Mouse (Mus musculus): ENCODE measurements around the gene Rpp14. TPM values are rescaled to one million over a fixed set of nuclear protein-coding genes. Genes with fewer than 3 reads are reported as not detected.
"Not testable (repeated sequence)": the region's sequence is repeated elsewhere in the genome, so short reads cannot be mapped to it uniquely, and the experiment has no call there.

Gene Rpp14
- polyA plus RNA-seq, 1 experiment from 2014 or later: 19.3 TPM

GRCm38 (mm10) chr14:8114756-8115155 lies 34.6 kb downstream of the Rpp14 start:
- H3K27ac ChIP-seq (ENCODE audit: low read depth): peak overlapping the region; percentile 69

GRCm38 (mm10) chr14:8115772-8116171 lies 35.6 kb downstream of the Rpp14 start:
- TF ChIP-seq CTCF (IDR thresholded peaks at IDR 0.05; ENCODE audit: low read depth) (no peak), EP300 (IDR thresholded peaks at IDR 0.05; ENCODE audit: low read depth) (no peak)
- Histone ChIP-seq H3K36me3 (replicated peaks; ENCODE audit: insufficient read depth, low read length) (no peaks in the 10 kb centered on the region; the same call in 1 of the 2 replicates), H3K4me3 (ENCODE audit: low read depth, low read length) (no peak overlapping the region), H3K4me2 (ENCODE audit: low read depth, low read length) (no peak overlapping the region), H3K9ac (replicated peaks) (no peak overlapping the region), H3K4me1 (ENCODE audit: insufficient read depth) (peaks cover 8% of the 10 kb centered on the region), H3K27ac (ENCODE audit: low read depth) (peak overlapping the region; percentile 69; the same call in 1 of the 2 replicates), H3K9me3 (ENCODE audit: low read length) (no peaks in the 10 kb centered on the region), H3K27me3 (ENCODE audit: insufficient read depth, low read length) (no peaks in the 10 kb centered on the region)
- ATAC-seq (no peak), DNase-seq (no peak)
- 58% methylated on average over 4 of the region's 4 CpGs for WGBS (ENCODE audit: insufficient replicate concordance)

More at GRCm38 (mm10) chr14:8114756-8115155, 34.6 kb downstream of the Rpp14 start:
- Histone ChIP-seq H3K36me3 (replicated peaks; ENCODE audit: insufficient read depth, low read length) (no peaks in the 10 kb centered on the region; the same call in 1 of the 2 replicates), H3K4me2 (ENCODE audit: low read depth, low read length) (no peak overlapping the region), H3K4me3 (ENCODE audit: low read depth, low read length) (no peak overlapping the region), H3K27me3 (ENCODE audit: insufficient read depth, low read length) (no peaks in the 10 kb centered on the region), H3K4me1 (ENCODE audit: insufficient read depth) (peaks cover 8% of the 10 kb centered on the region), H3K9ac (replicated peaks) (no peak overlapping the region), H3K9me3 (ENCODE audit: low read length) (no peaks in the 10 kb centered on the region)
- ATAC-seq (no peak), DNase-seq (no peak)
- 63% methylated on average over 1 of the region's 1 CpGs for WGBS (ENCODE audit: insufficient replicate concordance)
- TF ChIP-seq CTCF (IDR thresholded peaks at IDR 0.05; ENCODE audit: low read depth): no peak

- Histone ChIP-seq H3K9ac (replicated peaks) (no peak overlapping the region), H3K27ac (ENCODE audit: low read depth) (no peak overlapping the region), H3K4me3 (ENCODE audit: low read depth, low read length) (no peak overlapping the region), H3K4me2 (ENCODE audit: low read depth, low read length) (no peak overlapping the region), H3K9me3 (ENCODE audit: low read length) (no peaks in the 10 kb centered on the region), H3K36me3 (replicated peaks; ENCODE audit: insufficient read depth, low read length) (peaks cover 8% of the 10 kb centered on the region), H3K4me1 (ENCODE audit: insufficient read depth) (peaks cover 5% of the 10 kb centered on the region; the same call in 1 of the 2 replicates), H3K27me3 (ENCODE audit: insufficient read depth, low read length) (no peaks in the 10 kb centered on the region)
- 70% methylated on average over 2 of the region's 2 CpGs for WGBS (ENCODE audit: insufficient replicate concordance)
- ATAC-seq (no peak), DNase-seq (no peak)
- TF ChIP-seq EP300 (IDR thresholded peaks at IDR 0.05; ENCODE audit: low read depth) (no peak), CTCF (IDR thresholded peaks at IDR 0.05; ENCODE audit: low read depth) (no peak)
Observed at GRCm38 (mm10) chr14:8117371-8117770, 37.2 kb downstream of the Rpp14 start.

GRCm38 (mm10) chr14:8119454-8119853 lies 39.3 kb downstream of the Rpp14 start:
- no peak overlapping the region for H3K27ac ChIP-seq (ENCODE audit: low read depth)
- DNase-seq (no peak), ATAC-seq (no peak)
- H3K4me3 ChIP-seq (ENCODE audit: low read depth, low read length): no peak overlapping the region
- no peaks in the 10 kb centered on the region for H3K9me3 ChIP-seq (ENCODE audit: low read length)
- peaks cover 21% of the 10 kb centered on the region for H3K36me3 ChIP-seq (replicated peaks; ENCODE audit: insufficient read depth, low read length)
- H3K4me1 ChIP-seq (ENCODE audit: insufficient read depth): peaks cover 2% of the 10 kb centered on the region; the same call in 1 of the 2 replicates
- H3K27me3 ChIP-seq (ENCODE audit: insufficient read depth, low read length): no peaks in the 10 kb centered on the region
- WGBS (ENCODE audit: insufficient replicate concordance): 75% methylated on average over 5 of the region's 5 CpGs
- no peak overlapping the region for H3K9ac ChIP-seq (replicated peaks)
- TF ChIP-seq EP300 (IDR thresholded peaks at IDR 0.05; ENCODE audit: low read depth): no peak
- no peak for TF ChIP-seq CTCF (IDR thresholded peaks at IDR 0.05; ENCODE audit: low read depth)
- H3K4me2 ChIP-seq (ENCODE audit: low read depth, low read length): no peak overlapping the region

- Histone ChIP-seq H3K4me3 (ENCODE audit: low read depth, low read length) (no peak overlapping the region), H3K4me1 (ENCODE audit: insufficient read depth) (peaks cover 2% of the 10 kb centered on the region; the same call in 1 of the 2 replicates), H3K9ac (replicated peaks) (no peak overlapping the region), H3K27me3 (ENCODE audit: insufficient read depth, low read length) (no peaks in the 10 kb centered on the region), H3K36me3 (replicated peaks; ENCODE audit: insufficient read depth, low read length) (peaks cover 25% of the 10 kb centered on the region), H3K4me2 (ENCODE audit: low read depth, low read length) (no peak overlapping the region), H3K27ac (ENCODE audit: low read depth) (no peak overlapping the region), H3K9me3 (ENCODE audit: low read length) (no peaks in the 10 kb centered on the region)
- no peak for DNase-seq
- TF ChIP-seq CTCF (IDR thresholded peaks at IDR 0.05; ENCODE audit: low read depth) (no peak), EP300 (IDR thresholded peaks at IDR 0.05; ENCODE audit: low read depth) (no peak)
- no peak for ATAC-seq
- 54% methylated on average over 3 of the region's 3 CpGs for WGBS (ENCODE audit: insufficient replicate concordance)
Observed at GRCm38 (mm10) chr14:8119904-8120303, 39.7 kb downstream of the Rpp14 start.

GRCm38 (mm10) chr14:8123141-8123540 lies 43.0 kb downstream of the Rpp14 start:
- ATAC-seq: no peak
- no peak overlapping the region for H3K9ac ChIP-seq (replicated peaks)

GRCm38 (mm10) chr14:8123611-8124010 lies 43.4 kb downstream of the Rpp14 start:
- H3K4me3 ChIP-seq (ENCODE audit: low read depth, low read length); ATAC-seq; H3K27me3 ChIP-seq (ENCODE audit: insufficient read depth, low read length); DNase-seq; H3K27ac ChIP-seq (ENCODE audit: low read depth); H3K9me3 ChIP-seq (ENCODE audit: low read length); H3K9ac ChIP-seq (replicated peaks); H3K4me2 ChIP-seq (ENCODE audit: low read depth, low read length); H3K4me1 ChIP-seq (ENCODE audit: insufficient read depth): not testable (repeated sequence)
- peaks cover 29% of the 10 kb centered on the region for H3K36me3 ChIP-seq (replicated peaks; ENCODE audit: insufficient read depth, low read length)
- 84% methylated on average over 10 of the region's 10 CpGs for WGBS (ENCODE audit: insufficient replicate concordance)

More at GRCm38 (mm10) chr14:8123141-8123540, 43.0 kb downstream of the Rpp14 start:
- Histone ChIP-seq H3K27ac (ENCODE audit: low read depth) (no peak overlapping the region), H3K9me3 (ENCODE audit: low read length) (no peaks in the 10 kb centered on the region), H3K27me3 (ENCODE audit: insufficient read depth, low read length) (no peaks in the 10 kb centered on the region), H3K36me3 (replicated peaks; ENCODE audit: insufficient read depth, low read length) (peaks cover 29% of the 10 kb centered on the region), H3K4me3 (ENCODE audit: low read depth, low read length) (no peak overlapping the region), H3K4me1 (ENCODE audit: insufficient read depth) (no peaks in the 10 kb centered on the region), H3K4me2 (ENCODE audit: low read depth, low read length) (no peak overlapping the region)
- TF ChIP-seq CTCF (IDR thresholded peaks at IDR 0.05; ENCODE audit: low read depth) (no peak), EP300 (IDR thresholded peaks at IDR 0.05; ENCODE audit: low read depth) (no peak)
- WGBS (ENCODE audit: insufficient replicate concordance): 80% methylated on average over 7 of the region's 7 CpGs
- DNase-seq: no peak

All from liver, postnatal 0 days (tissue).